Mouse (Mus musculus) left cerebral cortex, adult 18-20 months (tissue): ENCODE data around the gene Togaram2. TPM values are rescaled to one million over a fixed set of nuclear protein-coding genes. Genes with fewer than 3 reads are reported as not detected.
A peak's percentile ranks its signal among the peaks of the same experiment; 100 is the strongest.

Experiments
- DNase-seq, 2 experiments: peaks; one replicate each; pipeline ENCODE4 v3.0.0; 2021 to 2022; ENCODE audit warnings: low spot score in 2 of 2, mixed read lengths in 1 of 2
- total RNA-seq, 2 experiments: library from RNA; stranded (reverse); gene quantifications; 2 replicates each; pipeline ENCODE4 v1.2.3; 2021

The Togaram2 gene
- total RNA-seq, 2 experiments from 2014 or later = 2.7 to 3.2 TPM

- DNase-seq = no peak
Measured at GRCm38 (mm10) chr17:71681666-71682065, 8.6 kb downstream of the Togaram2 start.

- no peak for DNase-seq
Measured at GRCm38 (mm10) chr17:71682379-71682778, 9.3 kb downstream of the Togaram2 start.

GRCm38 (mm10) chr17:71683281-71683680 lies 10.2 kb downstream of the Togaram2 start:
- no peak for DNase-seq

GRCm38 (mm10) chr17:71684103-71684608 lies 11.1 kb downstream of the Togaram2 start:
- DNase-seq = peak in 1 of 2 experiments; percentile 29

- no peak for DNase-seq
Measured at GRCm38 (mm10) chr17:71687436-71687835, 14.4 kb downstream of the Togaram2 start.

- no peak for DNase-seq
Measured at GRCm38 (mm10) chr17:71689903-71690302, 16.8 kb downstream of the Togaram2 start.

GRCm38 (mm10) chr17:71691361-71691875 lies 18.4 kb downstream of the Togaram2 start:
- DNase-seq = peak in 1 of 2 experiments; percentile 47

GRCm38 (mm10) chr17:71693313-71693712 lies 20.3 kb downstream of the Togaram2 start:
- peak; percentile 70 to 81 for DNase-seq

- no peak for DNase-seq
Measured at GRCm38 (mm10) chr17:71693780-71694179, 20.7 kb downstream of the Togaram2 start.

GRCm38 (mm10) chr17:71695151-71695550 lies 22.1 kb downstream of the Togaram2 start:
- DNase-seq = peak; percentile 36 to 55

- no peak for DNase-seq
Measured at GRCm38 (mm10) chr17:71695716-71696315, 22.8 kb downstream of the Togaram2 start.

- no peak for DNase-seq
Measured at GRCm38 (mm10) chr17:71696396-71696795, 23.3 kb downstream of the Togaram2 start.

GRCm38 (mm10) chr17:71697896-71698618 lies 25.0 kb downstream of the Togaram2 start:
- DNase-seq = peak in 1 of 2 experiments; percentile 41

GRCm38 (mm10) chr17:71698619-71698956 lies 25.5 kb downstream of the Togaram2 start:
- no peak for DNase-seq

- DNase-seq = no peak
Measured at GRCm38 (mm10) chr17:71705113-71705512, 32.1 kb downstream of the Togaram2 start.

GRCm38 (mm10) chr17:71705550-71706480 lies 32.8 kb downstream of the Togaram2 start:
- DNase-seq = no peak

GRCm38 (mm10) chr17:71707715-71708114 lies 34.7 kb downstream of the Togaram2 start:
- DNase-seq = no peak

- no peak for DNase-seq
Measured at GRCm38 (mm10) chr17:71712279-71712678, 39.2 kb downstream of the Togaram2 start.

GRCm38 (mm10) chr17:71715034-71715433 lies 42.0 kb downstream of the Togaram2 start:
- peak; percentile 38 to 49 for DNase-seq

GRCm38 (mm10) chr17:71717881-71718625 lies 45.0 kb downstream of the Togaram2 start:
- no peak for DNase-seq
